Mouse (Mus musculus): ENCODE measurements around the gene Arrb1. TPM values are rescaled to one million over a fixed set of nuclear protein-coding genes. Genes with fewer than 3 reads are reported as not detected.
A peak's percentile ranks its signal among the peaks of the same experiment; 100 is the strongest.

Arrb1 gene
- polyA plus RNA-seq, 1 experiment from 2014 or later: 10.0 TPM

GRCm38 (mm10) chr7:99523837-99524236 lies 11.4 kb upstream of the Arrb1 start:
- 100% methylated on average over 1 of the region's 1 CpGs for WGBS

GRCm38 (mm10) chr7:99528547-99528946 lies 6.7 kb upstream of the Arrb1 start:
- DNase-seq (ENCODE audit: low spot score): no peak
- WGBS: 66% methylated on average over 2 of the region's 2 CpGs
- no peaks in the 10 kb centered on the region for H3K27me3 ChIP-seq (ENCODE audit: low read depth, poor library complexity, severe bottlenecking)
- no peak overlapping the region for H3K27ac ChIP-seq
- peaks cover 8% of the 10 kb centered on the region for H3K4me1 ChIP-seq
- H3K36me3 ChIP-seq: no peaks in the 10 kb centered on the region
- no peak overlapping the region for H3K4me3 ChIP-seq
- H3K9me3 ChIP-seq (replicated peaks): no peaks in the 10 kb centered on the region

More at GRCm38 (mm10) chr7:99523837-99524236, 11.4 kb upstream of the Arrb1 start:
- Histone ChIP-seq H3K27ac (no peak overlapping the region), H3K9me3 (replicated peaks) (no peaks in the 10 kb centered on the region), H3K36me3 (no peaks in the 10 kb centered on the region), H3K4me1 (no peaks in the 10 kb centered on the region), H3K4me3 (no peak overlapping the region), H3K27me3 (ENCODE audit: low read depth, poor library complexity, severe bottlenecking) (no peaks in the 10 kb centered on the region)
- DNase-seq (ENCODE audit: low spot score): no peak

- no peak for DNase-seq (ENCODE audit: low spot score)
- H3K9me3 ChIP-seq (replicated peaks): no peaks in the 10 kb centered on the region
- H3K4me1 ChIP-seq: peaks cover 17% of the 10 kb centered on the region
- no peak overlapping the region; the same call in 1 of the 2 replicates for H3K27ac ChIP-seq
- H3K27me3 ChIP-seq (ENCODE audit: low read depth, poor library complexity, severe bottlenecking): no peaks in the 10 kb centered on the region
- H3K4me3 ChIP-seq: no peak overlapping the region
- no peaks in the 10 kb centered on the region for H3K36me3 ChIP-seq
- 45% methylated on average over 5 of the region's 5 CpGs for WGBS
These were observed 5.9 kb upstream of the Arrb1 start for GRCm38 (mm10) chr7:99529410-99529809.

DNA sequence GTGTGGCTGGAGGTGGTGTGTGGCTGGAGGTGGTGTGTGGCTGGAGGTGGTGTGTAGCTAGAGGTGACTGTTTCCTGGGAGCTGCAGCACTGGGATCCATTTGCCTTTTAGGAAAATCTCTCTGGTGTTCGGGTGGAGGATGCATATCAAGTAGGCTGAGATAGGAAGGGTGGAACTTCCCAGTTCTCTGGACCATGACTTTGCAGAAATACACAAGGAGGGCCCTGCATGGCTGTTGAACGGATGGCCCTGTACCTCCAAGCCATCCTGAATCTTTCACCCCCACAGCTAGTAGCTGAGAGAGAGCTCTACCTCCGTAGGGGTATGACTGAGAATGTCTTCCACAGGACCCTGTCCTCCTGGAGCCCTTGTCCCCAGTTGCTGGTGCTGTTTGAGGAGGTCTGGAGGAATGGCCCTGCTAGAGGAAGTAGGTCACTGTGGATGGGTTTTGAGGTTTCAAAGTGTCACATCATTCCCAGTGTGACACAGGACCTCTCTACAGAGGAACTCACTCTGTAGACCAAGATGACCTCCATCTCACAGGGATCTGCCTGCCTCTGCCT lies 3.8 kb upstream of the Arrb1 start:
- no peaks in the 10 kb centered on the region for H3K36me3 ChIP-seq
- H3K27ac ChIP-seq: no peak overlapping the region
- H3K4me1 ChIP-seq: peaks cover 36% of the 10 kb centered on the region
- no peaks in the 10 kb centered on the region for H3K27me3 ChIP-seq (ENCODE audit: low read depth, poor library complexity, severe bottlenecking)
- 85% methylated on average over 3 of the region's 3 CpGs for WGBS
- H3K9me3 ChIP-seq (replicated peaks): no peaks in the 10 kb centered on the region
- no peak overlapping the region for H3K4me3 ChIP-seq
- DNase-seq (ENCODE audit: low spot score): no peak

DNA sequence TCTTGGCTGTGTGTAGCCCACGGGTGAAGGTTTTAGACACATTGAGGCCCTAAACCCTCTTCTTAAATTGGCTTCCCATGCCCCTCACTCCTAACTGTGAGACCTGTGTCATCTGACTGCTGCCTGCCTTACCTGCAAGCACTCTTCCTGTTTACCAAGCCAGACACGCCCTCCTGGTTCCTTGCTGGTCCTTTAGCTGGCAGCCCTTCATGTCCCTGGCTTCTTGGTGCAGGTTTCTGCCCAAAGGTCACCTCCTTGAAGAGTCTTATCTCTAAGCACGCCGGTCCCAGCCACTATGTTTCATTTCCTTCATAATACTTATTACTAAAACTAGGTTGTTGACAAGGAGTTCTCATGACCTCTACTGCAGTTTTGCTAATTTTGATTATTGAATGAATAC lies 2.7 kb upstream of the Arrb1 start:
- Histone ChIP-seq H3K27ac (no peak overlapping the region), H3K9me3 (replicated peaks) (no peaks in the 10 kb centered on the region), H3K27me3 (ENCODE audit: low read depth, poor library complexity, severe bottlenecking) (no peaks in the 10 kb centered on the region), H3K4me3 (no peak overlapping the region), H3K4me1 (peaks cover 46% of the 10 kb centered on the region), H3K36me3 (no peaks in the 10 kb centered on the region)
- DNase-seq (ENCODE audit: low spot score): peak; percentile 15
- WGBS: 87% methylated on average over 4 of the region's 4 CpGs

DNA sequence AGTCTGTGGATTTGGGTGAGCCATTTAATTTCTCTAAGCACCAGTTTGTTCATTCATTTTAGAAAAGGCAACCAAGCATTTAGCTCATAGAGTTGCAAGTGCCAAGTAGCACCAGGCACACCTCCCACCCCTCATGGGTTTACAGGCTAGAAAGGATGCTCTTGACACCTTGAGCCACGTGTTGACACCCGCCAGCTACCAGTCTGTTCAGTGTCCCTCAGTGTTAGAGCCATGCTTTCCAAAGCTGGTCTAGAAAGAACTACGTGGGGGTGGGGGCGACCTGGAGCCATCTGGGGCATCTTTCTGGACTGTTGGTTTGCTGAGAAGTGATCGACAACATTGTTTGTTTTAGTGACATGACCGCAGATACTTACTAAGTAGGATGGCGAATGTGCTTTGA lies 1.7 kb upstream of the Arrb1 start:
- no peaks in the 10 kb centered on the region for H3K27me3 ChIP-seq (ENCODE audit: low read depth, poor library complexity, severe bottlenecking)
- no peaks in the 10 kb centered on the region for H3K36me3 ChIP-seq
- peaks cover 56% of the 10 kb centered on the region for H3K4me1 ChIP-seq
- 81% methylated on average over 7 of the region's 7 CpGs for WGBS
- no peak for DNase-seq (ENCODE audit: low spot score)
- no peaks in the 10 kb centered on the region for H3K9me3 ChIP-seq (replicated peaks)
- peak overlapping the region; percentile 34 for H3K27ac ChIP-seq
- no peak overlapping the region for H3K4me3 ChIP-seq

DNA sequence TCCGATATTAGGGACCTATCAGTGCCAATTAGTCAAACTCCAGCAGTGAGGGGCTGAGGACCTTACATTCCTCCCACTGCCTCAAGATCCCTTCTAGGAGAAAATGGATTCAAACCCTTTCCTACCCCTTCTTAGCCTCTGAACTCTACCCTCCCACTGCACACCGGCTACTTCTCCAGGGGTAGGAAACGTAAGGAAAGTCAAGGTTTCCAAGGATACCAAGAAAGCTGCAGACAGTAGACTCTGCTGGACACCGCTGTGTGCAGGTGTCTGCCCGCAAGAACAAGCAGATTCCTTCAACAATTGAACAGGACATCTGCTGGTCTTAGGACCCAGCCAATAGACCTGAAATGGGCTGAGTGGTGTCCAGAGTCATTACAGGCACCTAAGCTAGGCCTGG lies 765 bp upstream of the Arrb1 start:
- peak overlapping the region; percentile 72 for H3K4me3 ChIP-seq
- WGBS: 36% methylated on average over 5 of the region's 5 CpGs
- H3K36me3 ChIP-seq: no peaks in the 10 kb centered on the region
- H3K27ac ChIP-seq: peak overlapping the region; percentile 93
- H3K9me3 ChIP-seq (replicated peaks): no peaks in the 10 kb centered on the region
- H3K4me1 ChIP-seq: peaks cover 65% of the 10 kb centered on the region
- no peak for DNase-seq (ENCODE audit: low spot score)
- H3K27me3 ChIP-seq (ENCODE audit: low read depth, poor library complexity, severe bottlenecking): no peaks in the 10 kb centered on the region

DNA sequence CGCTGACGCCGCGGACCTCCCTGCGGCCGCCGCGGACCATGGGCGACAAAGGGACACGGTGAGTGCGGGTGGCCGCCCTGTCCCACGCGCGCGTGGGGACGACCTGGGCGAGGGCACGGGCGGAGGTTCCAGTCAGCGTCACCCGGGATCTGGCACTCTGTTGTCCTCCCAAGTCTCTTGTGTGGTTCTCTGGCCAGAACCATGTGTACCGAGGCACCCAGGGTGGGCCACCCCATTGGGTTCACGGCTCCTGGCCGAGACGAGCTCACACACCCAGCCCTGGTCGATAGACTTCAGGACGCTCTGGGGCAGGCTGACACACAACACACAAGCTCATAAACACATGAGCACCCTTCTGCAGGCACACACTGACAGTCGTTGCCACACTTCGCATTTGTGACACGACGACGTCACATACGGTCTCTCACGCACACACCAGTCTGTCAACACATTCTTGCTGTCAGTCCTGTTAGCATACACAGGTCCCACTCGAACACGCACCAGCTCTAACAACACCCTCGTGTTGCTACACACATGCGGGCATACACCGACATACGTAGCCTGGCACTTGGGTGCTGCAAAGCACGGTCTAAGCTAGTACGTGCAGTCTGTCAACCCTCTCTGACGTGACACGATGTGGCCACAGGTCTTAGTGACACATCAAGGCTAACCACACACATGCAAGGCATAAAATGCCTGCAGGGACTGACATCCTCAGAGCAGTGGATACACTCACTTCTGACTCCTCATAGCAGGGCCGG lies 655 bp downstream of the Arrb1 start:
- Histone ChIP-seq H3K4me3 (peak overlapping the region; percentile 72), H3K36me3 (no peaks in the 10 kb centered on the region), H3K9me3 (replicated peaks) (no peaks in the 10 kb centered on the region), H3K27me3 (ENCODE audit: low read depth, poor library complexity, severe bottlenecking) (no peaks in the 10 kb centered on the region), H3K4me1 (peaks cover 70% of the 10 kb centered on the region), H3K27ac (peak overlapping the region; percentile 93)
- peak; percentile 50 for DNase-seq (ENCODE audit: low spot score)
- 15% methylated on average over 46 of the region's 46 CpGs for WGBS

- no peaks in the 10 kb centered on the region for H3K27me3 ChIP-seq (ENCODE audit: low read depth, poor library complexity, severe bottlenecking)
- H3K27ac ChIP-seq: 0 out of 2 replicates have a peak overlapping the region, but pooled peaks have one; percentile 19
- H3K4me1 ChIP-seq: peaks cover 76% of the 10 kb centered on the region
- 57% methylated on average over 5 of the region's 5 CpGs for WGBS
- H3K4me3 ChIP-seq: no peak overlapping the region
- H3K36me3 ChIP-seq: no peaks in the 10 kb centered on the region
- H3K9me3 ChIP-seq (replicated peaks): no peaks in the 10 kb centered on the region
- no peak for DNase-seq (ENCODE audit: low spot score)
These were observed 2.0 kb downstream of the Arrb1 start for GRCm38 (mm10) chr7:99537183-99537756.

DNA sequence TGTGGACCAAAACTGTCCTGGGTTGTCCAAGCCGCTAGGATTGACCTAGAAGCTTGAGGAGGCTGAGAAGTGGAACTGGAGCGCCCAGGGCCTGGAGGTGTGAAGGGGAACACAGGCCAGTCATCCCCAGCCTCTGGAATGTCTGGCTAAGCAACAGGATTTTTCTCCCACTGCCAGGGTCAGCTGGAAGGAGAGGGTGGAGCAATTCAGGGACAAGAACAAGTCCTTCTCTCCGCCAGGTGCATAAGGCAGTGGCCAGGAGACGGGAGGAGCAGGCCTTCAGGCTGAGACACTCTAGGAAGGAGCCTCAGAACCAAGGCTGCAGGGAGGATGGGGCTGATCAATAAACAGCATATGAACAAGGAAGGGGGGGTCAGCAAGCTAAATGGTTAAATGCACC lies 3.2 kb downstream of the Arrb1 start:
- DNase-seq (ENCODE audit: low spot score): no peak
- Histone ChIP-seq H3K27ac (peak overlapping the region; percentile 6; the same call in 1 of the 2 replicates), H3K9me3 (replicated peaks) (no peaks in the 10 kb centered on the region), H3K4me1 (peaks cover 76% of the 10 kb centered on the region), H3K27me3 (ENCODE audit: low read depth, poor library complexity, severe bottlenecking) (no peaks in the 10 kb centered on the region), H3K4me3 (no peak overlapping the region), H3K36me3 (no peaks in the 10 kb centered on the region)
- WGBS: 66% methylated on average over 4 of the region's 4 CpGs

GRCm38 (mm10) chr7:99539201-99539891 lies 4.1 kb downstream of the Arrb1 start:
- no peaks in the 10 kb centered on the region for H3K27me3 ChIP-seq (ENCODE audit: low read depth, poor library complexity, severe bottlenecking)
- WGBS: 13% methylated on average over 8 of the region's 8 CpGs
- H3K9me3 ChIP-seq (replicated peaks): no peaks in the 10 kb centered on the region
- no peak overlapping the region for H3K4me3 ChIP-seq
- peaks cover 71% of the 10 kb centered on the region for H3K4me1 ChIP-seq
- no peak for DNase-seq (ENCODE audit: low spot score)
- H3K27ac ChIP-seq: peak overlapping the region; percentile 64
- no peaks in the 10 kb centered on the region for H3K36me3 ChIP-seq

GRCm38 (mm10) chr7:99540016-99540415 lies 4.8 kb downstream of the Arrb1 start:
- Histone ChIP-seq H3K9me3 (replicated peaks) (no peaks in the 10 kb centered on the region), H3K27ac (peak overlapping the region; percentile 64), H3K36me3 (no peaks in the 10 kb centered on the region), H3K4me1 (peaks cover 71% of the 10 kb centered on the region), H3K27me3 (ENCODE audit: low read depth, poor library complexity, severe bottlenecking) (no peaks in the 10 kb centered on the region), H3K4me3 (no peak overlapping the region)
- DNase-seq (ENCODE audit: low spot score): no peak
- 54% methylated on average over 2 of the region's 2 CpGs for WGBS

- peak overlapping the region; percentile 21; the same call in 1 of the 2 replicates for H3K27ac ChIP-seq
- H3K4me1 ChIP-seq: peaks cover 71% of the 10 kb centered on the region
- H3K9me3 ChIP-seq (replicated peaks): no peaks in the 10 kb centered on the region
- no peaks in the 10 kb centered on the region for H3K27me3 ChIP-seq (ENCODE audit: low read depth, poor library complexity, severe bottlenecking)
- no peak overlapping the region for H3K4me3 ChIP-seq
- DNase-seq (ENCODE audit: low spot score): no peak
- WGBS: 59% methylated on average over 5 of the region's 5 CpGs
- H3K36me3 ChIP-seq: no peaks in the 10 kb centered on the region
These were observed 5.9 kb downstream of the Arrb1 start for GRCm38 (mm10) chr7:99541204-99541603.

Measured in limb, embryonic 10.5 days (tissue).